Mouse (Mus musculus): ENCODE measurements around the gene Rnf41. TPM values are rescaled to one million over a fixed set of nuclear protein-coding genes. Genes with fewer than 3 reads are reported as not detected.
A peak's percentile ranks its signal among the peaks of the same experiment; 100 is the strongest.

Gene Rnf41
- polyA plus RNA-seq, 1 experiment from 2014 or later, result 61.3 TPM

DNA sequence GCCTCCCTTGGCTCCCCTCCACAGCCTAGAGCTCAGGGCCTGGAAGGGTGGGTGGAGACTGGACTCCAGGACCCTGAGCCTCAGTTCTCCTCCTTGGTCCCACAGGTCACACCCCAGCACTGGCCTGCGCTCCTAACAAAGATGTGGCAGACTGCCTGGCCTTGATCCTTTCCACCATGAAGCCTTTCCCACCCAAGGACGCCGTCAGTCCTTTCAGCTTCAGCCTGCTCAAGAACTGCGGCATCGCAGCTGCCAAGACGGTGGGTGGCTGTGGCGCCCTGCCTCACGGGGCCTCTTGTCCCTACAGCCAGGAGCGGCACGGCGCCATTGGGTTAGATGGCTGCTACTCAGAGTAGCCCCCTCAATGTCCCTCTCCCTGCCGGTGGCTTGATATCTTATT, 21.1 kb upstream of the Rnf41 start:
- WGBS, result 91% methylated on average over 12 of the region's 12 CpGs
- no peak for ATAC-seq (ENCODE audit: low FRiP score, low read depth)
- H3K4me2 ChIP-seq (replicated peaks), result no peak overlapping the region
- H3K4me1 ChIP-seq, result no peaks in the 10 kb centered on the region
- H3K27me3 ChIP-seq (replicated peaks), result no peaks in the 10 kb centered on the region
- H3K27ac ChIP-seq, result no peak overlapping the region
- H3K4me3 ChIP-seq, result no peak overlapping the region
- H3K9me3 ChIP-seq, result no peaks in the 10 kb centered on the region
- no peak overlapping the region for H3K9ac ChIP-seq
- H3K36me3 ChIP-seq, result peaks cover 99% of the 10 kb centered on the region

DNA sequence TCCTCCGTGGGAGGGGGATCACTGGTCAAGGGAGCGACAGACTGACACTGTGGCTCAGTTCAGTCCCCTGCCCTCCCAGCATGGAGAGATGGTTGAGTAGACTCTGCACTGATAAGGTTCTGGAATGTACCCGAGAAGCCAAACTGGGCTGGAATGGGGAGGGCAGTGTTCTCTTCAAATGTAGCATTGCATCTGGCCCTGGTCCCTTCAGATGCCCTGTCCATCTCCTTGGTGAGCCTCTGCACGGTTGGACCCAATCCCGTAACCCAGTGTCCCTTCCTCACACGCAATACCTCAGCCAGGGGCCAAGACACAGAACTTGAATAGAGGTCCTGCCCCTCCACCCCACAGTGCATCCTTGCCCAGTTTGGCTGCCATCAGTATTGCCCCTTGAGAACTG, 19.6 kb upstream of the Rnf41 start:
- Histone ChIP-seq H3K9ac (no peak overlapping the region), H3K27me3 (replicated peaks) (no peaks in the 10 kb centered on the region), H3K4me1 (no peaks in the 10 kb centered on the region), H3K36me3 (peaks cover 95% of the 10 kb centered on the region), H3K27ac (no peak overlapping the region), H3K9me3 (no peaks in the 10 kb centered on the region), H3K4me2 (replicated peaks) (no peak overlapping the region), H3K4me3 (no peak overlapping the region)
- no peak for ATAC-seq (ENCODE audit: low FRiP score, low read depth)
- WGBS, result 87% methylated on average over 6 of the region's 6 CpGs

DNA sequence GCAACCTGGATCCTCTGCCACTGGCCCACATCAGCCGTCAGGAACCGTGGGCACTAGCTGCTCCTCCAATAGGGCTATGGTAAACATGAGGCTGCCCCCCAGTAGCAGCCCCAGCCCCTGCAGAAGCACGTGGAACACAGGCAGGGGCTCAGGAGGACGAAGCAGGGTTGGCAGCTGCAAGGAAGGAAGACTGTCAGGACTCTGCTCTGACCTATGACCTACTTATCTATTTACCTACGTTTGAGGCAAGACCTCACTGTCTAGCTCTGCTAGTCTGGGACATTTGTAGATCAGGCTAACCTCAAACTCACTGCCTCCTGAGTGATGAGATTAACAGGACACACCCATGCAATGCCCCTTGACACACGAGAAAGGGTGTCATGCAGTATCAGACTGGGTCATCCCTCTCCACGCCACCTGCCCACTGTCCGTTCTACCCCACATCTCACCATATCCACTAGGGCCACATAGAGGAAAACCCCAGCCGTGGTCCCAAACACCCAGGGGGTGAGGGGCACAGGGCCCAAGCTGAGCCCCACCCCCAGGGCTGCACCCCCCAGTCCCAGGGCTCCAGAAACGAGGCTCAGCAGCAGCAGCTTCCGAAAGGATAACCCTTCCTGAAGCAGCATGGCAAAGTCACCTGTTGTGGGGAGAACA, 15.3 kb upstream of the Rnf41 start:
- no peak overlapping the region for H3K27ac ChIP-seq
- WGBS, result 72% methylated on average over 11 of the region's 11 CpGs
- peaks cover 54% of the 10 kb centered on the region for H3K36me3 ChIP-seq

GRCm38 (mm10) chr10:128396716-128397264, 14.7 kb upstream of the Rnf41 start:
- no peak overlapping the region for H3K27ac ChIP-seq

More for the DNA sequence above, 15.3 kb upstream of the Rnf41 start:
- Histone ChIP-seq H3K9ac (no peak overlapping the region), H3K9me3 (no peaks in the 10 kb centered on the region), H3K27me3 (replicated peaks) (no peaks in the 10 kb centered on the region), H3K4me3 (no peak overlapping the region), H3K4me2 (replicated peaks) (no peak overlapping the region), H3K4me1 (no peaks in the 10 kb centered on the region; the same call in 1 of the 2 replicates)
- ATAC-seq (ENCODE audit: low FRiP score, low read depth), result no peak

GRCm38 (mm10) chr10:128397466-128397865, 14.0 kb upstream of the Rnf41 start:
- H3K27me3 ChIP-seq (replicated peaks), result no peaks in the 10 kb centered on the region
- no peak overlapping the region for H3K4me3 ChIP-seq
- no peaks in the 10 kb centered on the region for H3K9me3 ChIP-seq
- 67% methylated on average over 7 of the region's 7 CpGs for WGBS
- ATAC-seq (ENCODE audit: low FRiP score, low read depth), result no peak
- H3K4me2 ChIP-seq (replicated peaks), result no peak overlapping the region
- 0 out of 2 replicates have a peak overlapping the region, but pooled peaks have one; percentile 12 for H3K27ac ChIP-seq
- H3K36me3 ChIP-seq, result peaks cover 45% of the 10 kb centered on the region
- H3K4me1 ChIP-seq, result no peaks in the 10 kb centered on the region; the same call in 1 of the 2 replicates
- 0 out of 2 replicates have a peak overlapping the region, but pooled peaks have one; percentile 21 for H3K9ac ChIP-seq

More at GRCm38 (mm10) chr10:128396716-128397264, 14.7 kb upstream of the Rnf41 start:
- 71% methylated on average over 10 of the region's 10 CpGs for WGBS
- Histone ChIP-seq H3K4me3 (no peak overlapping the region), H3K9ac (no peak overlapping the region), H3K4me1 (no peaks in the 10 kb centered on the region; the same call in 1 of the 2 replicates), H3K27me3 (replicated peaks) (no peaks in the 10 kb centered on the region), H3K9me3 (no peaks in the 10 kb centered on the region), H3K36me3 (peaks cover 51% of the 10 kb centered on the region), H3K4me2 (replicated peaks) (no peak overlapping the region)
- ATAC-seq (ENCODE audit: low FRiP score, low read depth), result no peak

DNA sequence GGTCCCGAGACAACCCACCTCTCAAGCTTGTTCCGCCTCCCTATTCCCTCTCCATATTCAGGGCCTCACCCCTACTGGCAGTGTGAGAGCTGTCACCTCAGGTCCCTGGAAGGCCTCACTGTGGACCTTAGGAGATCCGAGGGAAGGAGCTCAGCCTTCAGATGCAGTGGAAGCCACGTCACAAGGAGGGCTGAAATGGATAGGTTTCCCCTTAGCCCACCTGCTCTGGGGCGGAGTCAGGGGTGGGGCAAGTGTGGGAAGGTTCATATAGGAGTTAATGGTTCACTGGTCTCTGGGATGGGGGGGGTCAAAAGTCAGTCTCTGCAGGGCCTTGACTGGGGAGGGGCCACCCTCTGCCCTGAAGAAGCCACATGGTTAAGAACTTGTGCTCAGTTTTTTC, 11.1 kb upstream of the Rnf41 start:
- peaks cover 23% of the 10 kb centered on the region for H3K36me3 ChIP-seq
- no peaks in the 10 kb centered on the region for H3K9me3 ChIP-seq
- no peak overlapping the region for H3K4me3 ChIP-seq
- H3K4me1 ChIP-seq, result no peaks in the 10 kb centered on the region; the same call in 1 of the 2 replicates
- WGBS, result 24% methylated on average over 5 of the region's 5 CpGs
- H3K27me3 ChIP-seq (replicated peaks), result no peaks in the 10 kb centered on the region
- H3K27ac ChIP-seq, result no peak overlapping the region
- H3K4me2 ChIP-seq (replicated peaks), result no peak overlapping the region
- H3K9ac ChIP-seq, result no peak overlapping the region
- ATAC-seq (ENCODE audit: low FRiP score, low read depth), result no peak

- 22% methylated on average over 2 of the region's 2 CpGs for WGBS
- H3K4me3 ChIP-seq, result no peak within 1 kb of the TSS
Measured at GRCm38 (mm10) chr10:128401056-128401455, 10.4 kb upstream of the Rnf41 start, which contains the start of gene Slc39a5. Gene Slc39a5 (minus strand): TSS chr10:128401229.

DNA sequence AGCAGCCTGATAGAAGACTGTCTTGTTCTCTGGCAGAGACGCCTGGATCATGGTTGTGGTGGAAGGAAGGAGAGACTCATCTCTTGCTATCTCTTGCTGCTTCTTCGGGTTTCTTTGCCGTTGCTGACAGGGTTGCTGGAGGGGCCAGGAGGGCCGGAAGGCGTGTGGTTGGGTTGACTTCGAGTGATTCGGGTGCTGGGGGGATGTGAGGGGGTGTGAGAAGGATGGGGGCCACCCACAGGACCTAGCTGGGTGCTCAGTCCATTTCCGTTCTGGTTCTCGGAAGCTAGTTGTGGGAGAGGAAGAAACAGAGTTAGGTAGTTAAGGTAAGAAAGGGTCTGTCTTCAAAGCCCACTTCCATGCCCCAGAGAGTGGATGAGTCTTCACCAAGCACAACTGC, 9.8 kb upstream of the Rnf41 start:
- peaks cover 26% of the 10 kb centered on the region for H3K36me3 ChIP-seq
- ATAC-seq (ENCODE audit: low FRiP score, low read depth), result no peak
- no peak overlapping the region for H3K4me3 ChIP-seq
- no peaks in the 10 kb centered on the region for H3K9me3 ChIP-seq
- no peaks in the 10 kb centered on the region for H3K27me3 ChIP-seq (replicated peaks)
- no peak overlapping the region for H3K27ac ChIP-seq
- 80% methylated on average over 9 of the region's 9 CpGs for WGBS
- H3K4me2 ChIP-seq (replicated peaks), result no peak overlapping the region
- no peak overlapping the region for H3K9ac ChIP-seq
- no peaks in the 10 kb centered on the region; the same call in 1 of the 2 replicates for H3K4me1 ChIP-seq

More at GRCm38 (mm10) chr10:128401056-128401455, 10.4 kb upstream of the Rnf41 start, which contains the start of gene Slc39a5:
- Histone ChIP-seq H3K9me3 (no peaks in the 10 kb centered on the region), H3K9ac (no peak within 1 kb of the TSS), H3K27me3 (replicated peaks) (no peaks in the 10 kb centered on the region), H3K4me2 (replicated peaks) (no peak within 1 kb of the TSS), H3K4me1 (no peaks in the 10 kb centered on the region; the same call in 1 of the 2 replicates), H3K36me3 (peaks cover 26% of the 10 kb centered on the region), H3K27ac (no peak within 1 kb of the TSS)
- no peak for ATAC-seq (ENCODE audit: low FRiP score, low read depth)

DNA sequence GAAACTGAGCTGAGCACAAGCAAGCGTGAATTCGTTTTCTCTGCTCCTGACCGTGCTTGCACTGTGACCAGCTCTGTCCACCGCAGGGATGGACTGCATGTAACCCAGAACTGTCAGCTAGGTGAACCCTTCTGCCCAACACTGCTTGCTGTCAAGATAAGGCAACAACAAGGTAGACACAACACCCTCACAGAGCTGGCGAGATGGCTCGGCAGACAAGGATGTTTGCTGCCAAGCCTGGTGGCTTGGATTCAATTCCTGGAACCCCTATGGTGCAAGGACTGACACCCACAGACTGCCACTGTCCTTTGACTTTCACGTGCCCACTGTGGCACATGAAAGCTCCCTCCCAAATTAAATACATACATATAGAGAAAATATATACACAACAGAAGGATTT, 7.5 kb upstream of the Rnf41 start:
- no peak overlapping the region for H3K9ac ChIP-seq
- H3K36me3 ChIP-seq, result peaks cover 30% of the 10 kb centered on the region; the same call in 1 of the 2 replicates
- WGBS, result 89% methylated on average over 7 of the region's 7 CpGs
- peaks cover 12% of the 10 kb centered on the region for H3K4me1 ChIP-seq
- no peaks in the 10 kb centered on the region for H3K27me3 ChIP-seq (replicated peaks)
- H3K9me3 ChIP-seq, result no peaks in the 10 kb centered on the region
- no peak for ATAC-seq (ENCODE audit: low FRiP score, low read depth)
- H3K4me3 ChIP-seq, result no peak overlapping the region
- no peak overlapping the region for H3K4me2 ChIP-seq (replicated peaks)
- H3K27ac ChIP-seq, result no peak overlapping the region

DNA sequence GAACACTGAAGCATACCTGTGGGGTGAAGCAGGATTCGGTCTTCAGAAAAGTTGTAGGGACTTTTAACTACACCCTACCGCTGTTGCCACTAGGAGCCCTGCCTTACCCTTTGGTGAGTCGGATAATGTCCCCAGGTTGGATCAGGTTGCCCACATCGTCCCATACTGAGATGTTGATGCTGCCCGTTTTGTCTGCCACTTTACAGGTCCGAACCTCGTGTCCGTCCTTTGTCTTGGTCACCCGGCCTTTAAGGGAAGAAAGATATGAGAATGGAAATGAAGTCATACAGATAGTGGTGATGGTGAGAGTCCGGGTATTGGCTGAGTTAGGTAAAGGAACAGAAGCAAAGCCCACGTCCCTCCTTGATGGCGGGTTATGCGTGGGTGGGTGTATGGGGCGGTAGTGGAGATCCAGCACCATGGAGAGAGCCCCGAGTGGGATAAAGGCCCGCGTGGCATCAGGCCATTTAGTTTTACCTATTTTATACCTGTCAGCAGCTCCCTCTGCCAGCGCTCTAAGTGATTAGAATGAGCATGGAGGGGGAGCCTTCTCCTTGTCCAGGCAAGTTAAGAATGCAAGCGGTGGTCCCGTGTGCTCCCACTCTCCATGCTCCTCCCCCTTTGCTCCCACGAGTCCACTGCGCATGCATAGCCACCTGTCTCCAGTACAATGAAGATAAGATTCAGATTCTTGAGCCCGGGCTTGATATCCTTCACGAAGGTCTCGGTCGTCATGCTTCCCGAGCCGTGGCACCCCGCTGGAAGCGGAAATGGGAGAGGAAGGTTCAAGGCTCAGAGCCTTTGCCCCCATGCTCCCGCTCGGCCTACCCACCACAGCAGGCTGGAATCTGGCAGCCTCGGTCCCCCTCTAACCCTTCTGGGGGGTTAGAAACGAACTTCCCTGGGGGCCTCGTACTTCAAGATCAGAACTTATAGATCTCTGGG, 2.6 kb upstream of the Rnf41 start:
- Histone ChIP-seq H3K27ac (peak overlapping the region; percentile 58), H3K4me1 (peaks cover 37% of the 10 kb centered on the region), H3K27me3 (replicated peaks) (no peaks in the 10 kb centered on the region), H3K4me2 (replicated peaks) (peak overlapping the region; percentile 97), H3K4me3 (peak overlapping the region; percentile 65), H3K9ac (peak overlapping the region; percentile 77), H3K36me3 (peaks cover 24% of the 10 kb centered on the region; the same call in 1 of the 2 replicates), H3K9me3 (no peaks in the 10 kb centered on the region)
- WGBS, result 20% methylated on average over 35 of the region's 35 CpGs
- ATAC-seq (ENCODE audit: low FRiP score, low read depth), result peak; percentile 35

DNA sequence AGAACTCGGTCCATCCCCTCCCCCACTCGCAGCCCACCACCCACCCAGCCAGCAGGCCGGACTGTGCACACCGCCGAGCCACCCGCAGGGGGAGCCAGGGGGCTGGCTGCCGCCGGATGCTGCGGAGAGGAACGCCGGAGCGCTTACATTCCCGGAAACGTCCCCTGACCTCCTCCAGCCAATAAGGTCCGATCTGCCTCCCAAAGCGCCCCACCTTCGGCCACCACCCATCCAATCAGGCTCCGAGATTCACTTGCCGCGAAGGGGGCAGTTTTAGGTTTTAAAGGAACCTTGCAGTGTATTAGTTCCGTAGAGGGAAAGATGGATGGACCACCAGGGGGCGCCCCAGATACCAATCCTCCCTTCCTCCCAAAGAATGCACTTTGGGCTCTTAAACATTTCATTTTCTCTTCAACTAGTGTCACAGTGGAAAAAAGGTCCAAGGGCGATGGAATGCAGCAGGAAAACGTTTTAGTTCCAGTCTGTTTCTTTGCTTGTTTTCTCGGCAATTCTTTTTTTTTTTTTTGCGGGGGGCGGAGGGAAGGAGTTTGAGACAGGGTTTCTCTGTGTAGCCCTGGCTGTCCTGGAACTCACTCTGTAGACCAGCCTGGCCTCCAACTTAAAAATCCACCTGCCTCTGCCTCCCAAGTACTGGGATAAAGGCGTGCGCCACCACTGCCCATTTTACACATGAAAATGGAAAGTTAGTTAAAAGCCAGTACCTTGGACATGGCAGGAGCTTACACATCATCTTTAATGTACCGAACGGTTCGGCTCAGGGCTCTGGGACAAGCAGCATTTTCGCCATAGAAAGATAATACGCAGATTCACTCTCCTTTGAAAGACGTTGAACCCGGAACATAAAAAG, 1.5 kb upstream of the Rnf41 start:
- Histone ChIP-seq H3K4me2 (replicated peaks) (peak overlapping the region; percentile 97), H3K27me3 (replicated peaks) (no peaks in the 10 kb centered on the region), H3K36me3 (peaks cover 32% of the 10 kb centered on the region), H3K4me1 (peaks cover 40% of the 10 kb centered on the region), H3K9me3 (no peaks in the 10 kb centered on the region), H3K9ac (peak overlapping the region; percentile 77), H3K27ac (peak overlapping the region; percentile 58), H3K4me3 (peak overlapping the region; percentile 97)
- WGBS, result 5% methylated on average over 36 of the region's 36 CpGs
- peak; percentile 88 for ATAC-seq (ENCODE audit: low FRiP score, low read depth)
